Mouse (Mus musculus) kidney, embryonic 16.5 days (tissue): ENCODE measurements around the gene Npas3. TPM values are rescaled to one million over a fixed set of nuclear protein-coding genes. Genes with fewer than 3 reads are reported as not detected.
A peak's percentile ranks its signal among the peaks of the same experiment; 100 is the strongest.

ENCODE experiments used
- ATAC-seq: fragments of 200-750 bp; cut with Nextera tagmentation; 2 replicates; pipeline ENCODE4 v1.8.0; 2017; ENCODE audit warnings: moderate TSS enrichment; ENCODE audit not compliant: low FRiP score, low TSS enrichment
- H3K27ac ChIP-seq: fragments of 300-500 bp; sonication (generic); 2 replicates; pipeline ENCODE4 v1.5.1; 2014; ENCODE audit warnings: low read length
- H3K27me3 ChIP-seq: fragments of 300-500 bp; sonication (generic); 2 replicates; pipeline ENCODE4 v1.6.1; 2014; ENCODE audit warnings: low read length, control low read depth, mixed read lengths; ENCODE audit not compliant: insufficient read depth
- H3K36me3 ChIP-seq: fragments of 300-500 bp; sonication (generic); 2 replicates; pipeline ENCODE4 v1.6.1; 2014; ENCODE audit warnings: low read length, control low read depth, mixed read lengths; ENCODE audit not compliant: insufficient read depth
- H3K4me1 ChIP-seq: fragments of 300-500 bp; sonication (generic); 2 replicates; pipeline ENCODE4 v1.6.1; 2014; ENCODE audit warnings: low read length, control low read depth, mixed read lengths; ENCODE audit not compliant: insufficient read depth
- H3K4me2 ChIP-seq: fragments of 300-500 bp; sonication (generic); replicated peaks from 2 replicates; pipeline ENCODE4 v1.6.1; 2014; ENCODE audit warnings: low read depth, low read length
- H3K4me3 ChIP-seq: fragments of 300-500 bp; sonication (generic); 2 replicates; pipeline ENCODE4 v1.5.1; 2014; ENCODE audit warnings: mild to moderate bottlenecking, low read length
- H3K9ac ChIP-seq: fragments of 300-500 bp; sonication (generic); replicated peaks from 2 replicates; pipeline ENCODE4 v1.6.1; 2014; ENCODE audit warnings: low read length
- H3K9me3 ChIP-seq: fragments of 300-500 bp; sonication (generic); 2 replicates; pipeline ENCODE4 v1.6.1; 2016; ENCODE audit warnings: low read length, control low read depth
- WGBS: fragments of 180-500 bp; shearing (Covaris S2); extraction: QIAGEN DNeasy Blood & Tissue Kit; methylation state at CpG from one replicate; pipeline ENCODE4 v1.1.7; 2014; 5-methylcytosine and 5-hydroxymethylcytosine counted together
- polyA plus RNA-seq: library from polyadenylated mRNA; unstranded; fragments of >200 nt; fragmentation: Nextera tagmentation; extraction: Ambion mirVana; gene quantifications from 2 replicates; pipeline ENCODE4 v1.2.1, GENCODE M21; 2015

Gene Npas3
- polyA plus RNA-seq, 1 experiment from 2014 or later = 0.92 TPM

DNA sequence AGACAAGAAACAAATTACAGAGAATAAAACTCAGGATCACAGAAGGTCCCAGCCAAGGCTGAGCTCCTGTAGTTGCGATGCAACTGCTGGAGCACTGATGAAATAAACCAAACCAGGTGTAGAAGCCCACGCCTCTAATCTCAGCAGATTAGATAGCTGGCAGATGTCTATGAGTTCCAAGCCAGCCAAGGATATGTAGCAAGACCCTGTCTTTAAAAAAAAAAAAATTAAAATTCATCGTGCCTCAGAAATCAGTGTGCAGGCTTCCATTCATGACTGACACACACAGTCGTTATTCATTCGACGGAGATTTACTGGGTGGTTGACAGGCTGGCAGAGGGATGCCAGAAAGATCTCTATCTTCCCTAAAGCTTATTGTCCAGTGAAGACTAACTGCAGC lies 849.7 kb downstream of the Npas3 start:
- WGBS = 84% methylated on average over 6 of the region's 6 CpGs
- H3K4me3 ChIP-seq = no peak overlapping the region
- no peak overlapping the region for H3K4me2 ChIP-seq
- H3K4me1 ChIP-seq = no peaks in the 10 kb centered on the region; the same call in 1 of the 2 replicates
- H3K36me3 ChIP-seq = no peaks in the 10 kb centered on the region
- no peak for ATAC-seq
- no peaks in the 10 kb centered on the region for H3K9me3 ChIP-seq
- H3K27me3 ChIP-seq = no peaks in the 10 kb centered on the region
- H3K27ac ChIP-seq = no peak overlapping the region
- H3K9ac ChIP-seq = no peak overlapping the region

GRCm38 (mm10) chr12:54098785-54099184 lies 850.3 kb downstream of the Npas3 start:
- peak; percentile 73 for ATAC-seq
- Histone ChIP-seq H3K9me3 (no peaks in the 10 kb centered on the region), H3K9ac (no peak overlapping the region)

DNA sequence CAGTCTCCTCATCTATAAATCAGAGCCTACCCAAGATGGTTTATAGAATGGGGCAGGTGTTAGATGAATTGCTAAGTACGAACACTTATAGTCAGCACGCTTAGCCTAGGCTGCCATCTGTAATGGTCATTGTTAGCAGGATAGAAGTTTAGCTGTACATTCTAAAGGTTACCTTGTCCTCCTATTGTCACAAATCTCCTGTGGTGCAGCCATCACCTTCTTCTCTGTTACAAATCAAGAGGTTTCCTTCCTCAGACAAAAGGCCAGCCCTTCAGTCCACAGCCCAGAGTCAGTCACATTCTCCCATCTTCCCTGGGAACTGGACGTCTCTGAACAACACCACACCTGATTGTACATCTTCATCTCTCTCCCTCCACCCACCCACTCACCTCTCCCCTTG lies 851.0 kb downstream of the Npas3 start:
- no peak overlapping the region for H3K27ac ChIP-seq
- H3K9me3 ChIP-seq = no peaks in the 10 kb centered on the region
- no peak overlapping the region for H3K4me2 ChIP-seq
- no peak for ATAC-seq
- 93% methylated on average over 3 of the region's 3 CpGs for WGBS
- no peak overlapping the region for H3K9ac ChIP-seq
- no peak overlapping the region for H3K4me3 ChIP-seq
- H3K4me1 ChIP-seq = no peaks in the 10 kb centered on the region; the same call in 1 of the 2 replicates
- no peaks in the 10 kb centered on the region for H3K27me3 ChIP-seq
- H3K36me3 ChIP-seq = no peaks in the 10 kb centered on the region

More at GRCm38 (mm10) chr12:54098785-54099184, 850.3 kb downstream of the Npas3 start:
- Histone ChIP-seq H3K36me3 (no peaks in the 10 kb centered on the region), H3K4me2 (no peak overlapping the region), H3K27me3 (no peaks in the 10 kb centered on the region), H3K27ac (no peak overlapping the region), H3K4me3 (no peak overlapping the region), H3K4me1 (no peaks in the 10 kb centered on the region; the same call in 1 of the 2 replicates)
- WGBS = 14% methylated on average over 6 of the region's 6 CpGs

DNA sequence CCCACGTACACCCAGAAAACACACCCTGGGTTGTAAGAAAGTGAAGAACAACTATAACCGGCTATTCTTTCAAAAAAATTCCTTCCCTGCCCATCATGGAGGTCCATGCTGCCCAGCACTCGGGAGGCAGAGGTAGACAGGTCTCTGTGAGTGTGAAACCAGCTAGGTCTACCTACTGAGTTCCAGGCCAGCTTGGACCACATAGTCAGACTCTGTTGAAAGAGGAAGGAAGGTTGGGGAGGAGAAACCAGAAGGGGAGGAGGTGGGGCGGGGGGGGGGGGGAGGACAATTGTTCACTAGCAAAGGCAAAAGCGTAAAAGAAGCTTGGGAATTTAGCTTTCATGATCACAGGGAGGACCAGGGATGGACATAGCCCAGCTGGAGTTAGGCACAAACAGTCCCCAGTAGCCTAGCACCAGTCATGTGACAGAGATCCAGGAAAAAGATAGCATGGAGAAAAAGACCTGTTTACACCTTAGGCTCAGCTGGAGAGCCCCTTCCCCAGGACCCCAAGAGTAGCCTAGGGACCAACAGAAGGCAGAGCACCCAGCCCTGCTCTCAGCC lies 852.9 kb downstream of the Npas3 start:
- 55% methylated on average over 4 of the region's 5 CpGs for WGBS
- no peak overlapping the region for H3K4me3 ChIP-seq
- H3K9ac ChIP-seq = no peak overlapping the region
- H3K9me3 ChIP-seq = no peaks in the 10 kb centered on the region
- H3K36me3 ChIP-seq = no peaks in the 10 kb centered on the region
- H3K4me2 ChIP-seq = peak overlapping the region; percentile 31; the same call in 1 of the 2 replicates
- H3K27me3 ChIP-seq = no peaks in the 10 kb centered on the region
- ATAC-seq = peak; percentile 33; the same call in 1 of the 2 replicates
- no peaks in the 10 kb centered on the region; the same call in 1 of the 2 replicates for H3K4me1 ChIP-seq
- no peak overlapping the region for H3K27ac ChIP-seq

DNA sequence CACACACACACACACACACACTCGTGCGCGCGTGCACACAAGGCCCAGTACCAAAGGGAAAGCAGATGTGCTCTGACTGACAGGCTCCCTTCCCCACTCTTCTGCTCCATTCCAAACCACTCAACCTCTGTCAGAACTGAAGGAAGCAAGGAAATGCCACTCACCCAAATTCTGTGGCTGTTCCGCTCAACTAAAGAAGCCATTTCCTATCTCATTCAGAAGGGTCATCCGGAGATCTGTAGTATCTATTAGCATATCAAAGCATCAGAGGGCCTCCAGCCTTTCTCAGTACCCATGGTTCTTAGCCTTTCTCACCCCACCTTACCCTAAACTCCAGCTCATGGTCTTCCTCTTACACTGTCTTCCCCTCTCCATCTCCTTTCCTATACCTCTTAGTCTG lies 854.0 kb downstream of the Npas3 start:
- Histone ChIP-seq H3K9me3 (no peaks in the 10 kb centered on the region), H3K4me2 (no peak overlapping the region), H3K4me1 (no peaks in the 10 kb centered on the region; the same call in 1 of the 2 replicates), H3K9ac (no peak overlapping the region), H3K27ac (no peak overlapping the region), H3K27me3 (no peaks in the 10 kb centered on the region), H3K4me3 (no peak overlapping the region), H3K36me3 (no peaks in the 10 kb centered on the region)
- ATAC-seq = no peak
- WGBS = 51% methylated on average over 6 of the region's 6 CpGs

- Histone ChIP-seq H3K4me1 (no peaks in the 10 kb centered on the region; the same call in 1 of the 2 replicates), H3K4me2 (no peak overlapping the region), H3K4me3 (no peak overlapping the region), H3K27me3 (no peaks in the 10 kb centered on the region), H3K9ac (no peak overlapping the region), H3K27ac (no peak overlapping the region), H3K36me3 (no peaks in the 10 kb centered on the region), H3K9me3 (no peaks in the 10 kb centered on the region)
- WGBS = 54% methylated on average over 5 of the region's 5 CpGs
- no peak for ATAC-seq
These were observed 857.1 kb downstream of the Npas3 start for GRCm38 (mm10) chr12:54105531-54105930.

- 80% methylated on average over 3 of the region's 3 CpGs for WGBS
- no peak; the same call in 1 of the 2 replicates for ATAC-seq
These were observed 857.5 kb downstream of the Npas3 start for GRCm38 (mm10) chr12:54105946-54106345.

DNA sequence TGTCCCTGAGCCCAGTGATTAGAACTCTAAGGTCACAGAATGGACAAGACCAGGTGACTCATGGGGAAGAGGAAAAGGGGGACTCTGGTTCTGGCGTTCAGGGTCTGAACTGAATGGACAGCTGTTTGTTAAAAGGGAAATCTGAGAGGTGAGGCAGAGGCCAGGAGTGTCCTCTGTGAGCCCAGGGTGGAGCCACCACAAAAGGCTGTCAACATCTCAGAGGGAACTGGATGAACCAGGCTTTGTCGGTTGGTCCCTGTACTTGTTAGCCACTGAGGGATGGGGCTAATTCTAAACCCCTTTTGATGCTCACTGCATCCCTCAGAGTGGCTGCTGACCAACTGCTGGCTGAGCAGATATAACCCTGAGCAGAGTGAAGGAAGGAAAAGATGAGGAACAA lies 861.9 kb downstream of the Npas3 start:
- no peaks in the 10 kb centered on the region for H3K27me3 ChIP-seq
- WGBS = 32% methylated on average over 2 of the region's 2 CpGs
- no peaks in the 10 kb centered on the region for H3K36me3 ChIP-seq
- no peak for ATAC-seq
- no peak overlapping the region for H3K9ac ChIP-seq
- no peak overlapping the region for H3K4me2 ChIP-seq
- no peaks in the 10 kb centered on the region for H3K4me1 ChIP-seq
- H3K27ac ChIP-seq = no peak overlapping the region
- no peaks in the 10 kb centered on the region for H3K9me3 ChIP-seq
- no peak overlapping the region for H3K4me3 ChIP-seq

More at GRCm38 (mm10) chr12:54105946-54106345, 857.5 kb downstream of the Npas3 start:
- no peaks in the 10 kb centered on the region for H3K27me3 ChIP-seq
- no peaks in the 10 kb centered on the region; the same call in 1 of the 2 replicates for H3K4me1 ChIP-seq
- no peak overlapping the region for H3K9ac ChIP-seq
- H3K9me3 ChIP-seq = no peaks in the 10 kb centered on the region
- H3K36me3 ChIP-seq = no peaks in the 10 kb centered on the region
- H3K27ac ChIP-seq = no peak overlapping the region
- no peak overlapping the region for H3K4me3 ChIP-seq
- H3K4me2 ChIP-seq = no peak overlapping the region

- Histone ChIP-seq H3K4me3 (no peak overlapping the region), H3K27me3 (no peaks in the 10 kb centered on the region), H3K36me3 (no peaks in the 10 kb centered on the region), H3K9ac (no peak overlapping the region), H3K9me3 (no peaks in the 10 kb centered on the region), H3K27ac (no peak overlapping the region), H3K4me2 (no peak overlapping the region), H3K4me1 (no peaks in the 10 kb centered on the region)
- 55% methylated on average over 3 of the region's 3 CpGs for WGBS
- no peak for ATAC-seq
These were observed 862.5 kb downstream of the Npas3 start for GRCm38 (mm10) chr12:54110930-54111329.

- H3K9ac ChIP-seq = no peak overlapping the region
- no peaks in the 10 kb centered on the region for H3K27me3 ChIP-seq
- H3K4me1 ChIP-seq = no peaks in the 10 kb centered on the region
- no peaks in the 10 kb centered on the region for H3K36me3 ChIP-seq
- H3K27ac ChIP-seq = no peak overlapping the region
- ATAC-seq = no peak
- H3K4me3 ChIP-seq = no peak overlapping the region
- H3K9me3 ChIP-seq = no peaks in the 10 kb centered on the region
- WGBS = 72% methylated on average over 1 of the region's 1 CpGs
- no peak overlapping the region for H3K4me2 ChIP-seq
These were observed 871.9 kb downstream of the Npas3 start for GRCm38 (mm10) chr12:54120386-54120785.
